Mouse (Mus musculus): ENCODE results near the gene St7.

DNA sequence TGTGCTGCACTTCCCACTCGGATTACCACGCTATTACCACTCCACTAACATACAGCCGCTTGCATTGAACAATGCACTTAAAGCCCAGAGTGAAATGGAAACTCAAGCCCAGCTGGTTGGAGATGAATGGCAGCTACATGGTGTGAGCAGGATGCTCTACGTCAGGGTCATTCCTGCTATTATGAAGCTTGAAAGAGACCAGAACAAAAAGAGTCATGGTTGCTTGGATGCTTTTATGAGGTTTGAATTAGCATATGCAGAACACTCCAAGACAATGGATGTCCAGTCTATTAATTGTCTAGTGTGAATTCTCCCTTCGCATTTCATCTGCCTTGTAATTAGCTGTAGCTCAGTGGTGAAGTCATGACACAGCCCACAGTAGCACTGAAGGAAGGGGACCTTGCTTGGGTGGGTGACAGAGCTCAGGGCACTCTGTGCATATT is 104.6 kb downstream of the St7 start:
- TF ChIP-seq POLR2A (IDR thresholded peaks at IDR 0.05; ENCODE audit: borderline replicate concordance, control insufficient read depth, low read depth, low read length) (no peak), CTCF (IDR thresholded peaks at IDR 0.05; ENCODE audit: control insufficient read depth, insufficient read depth, low read length) (no peak)
